ENCODE assay signal across 20 mouse cellular contexts in genomic region chr2:172472318-172472717, GRCm38 (mm10). TPM values are rescaled to one million over a fixed set of nuclear protein-coding genes. Genes with fewer than 3 reads are reported as not detected.
DNase-seq lines count a peak whose midpoint lies in the region; ATAC-seq and TF ChIP-seq lines count a peak whose summit lies in the region.
"Had no signal": no experiment of that assay in that cellular context is flagged by ENCODE, and none has a peak within 500 bp of the region (broad histone marks: within the 10 kb centered on the region; RNA-seq: fewer than 3 reads in every experiment).

Gene Fam209, plus strand, starts transcription at chr2:172472520.

- no peak for DNase-seq in heart, postnatal 14 days
- DNase-seq in left cerebral cortex, postnatal 4 days = peak; percentile 30
- no peak for DNase-seq in left cerebral cortex, postnatal 25 days (ENCODE audit: low spot score in 2 of 2)
- peak; percentile 55 for DNase-seq in brain, embryonic 14.5 days (ENCODE audit: low read depth)
- DNase-seq in layer of hippocampus, adult 18-20 months (ENCODE audit: low spot score in 2 of 2) = no peak
- no peak for DNase-seq in embryo, embryonic 10.5 days (ENCODE audit: low spot score)
- DNase-seq: adrenal gland, postnatal 36 days; B cell, adult 2 months; cerebellum, postnatal 25 days; lung, postnatal 10 days; right cerebral cortex, adult 18-20 months had no signal

- peaks cover 25% of the 10 kb centered on the region for H3K4me1 ChIP-seq in heart, embryonic 13.5 days
- peaks cover 5% of the 10 kb centered on the region for H3K4me1 ChIP-seq in limb, embryonic 12.5 days (replicated peaks)
- H3K4me1 ChIP-seq: stomach, embryonic 15.5 days had no signal

- H3K9ac ChIP-seq in heart, embryonic 13.5 days = 0 out of 2 replicates have a peak within 1 kb of the TSS, but pooled peaks have one; percentile 3
- no peak within 1 kb of the TSS for H3K9ac ChIP-seq in limb, embryonic 12.5 days (replicated peaks)
- H3K9ac ChIP-seq: stomach, embryonic 15.5 days had no signal

- no peak for TF ChIP-seq POLR2A in brain, embryonic 14.5 days (IDR thresholded peaks at IDR 0.05; ENCODE audit: borderline replicate concordance, extremely low read depth, insufficient read depth, insufficient read length, poor library complexity, severe bottlenecking)

- TF ChIP-seq CTCF in brain, embryonic 14.5 days (IDR thresholded peaks at IDR 0.05; ENCODE audit: borderline replicate concordance, extremely low read depth, insufficient read depth, insufficient read length) = no peak

- no peaks in the 10 kb centered on the region for H3K9me3 ChIP-seq in heart, embryonic 13.5 days
- no peaks in the 10 kb centered on the region for H3K9me3 ChIP-seq in limb, embryonic 12.5 days
- H3K9me3 ChIP-seq: forebrain, embryonic 10.5 days; stomach, embryonic 15.5 days had no signal

- 81% methylated on average over 11 of the region's 11 CpGs for WGBS in heart, embryonic 13.5 days
- WGBS in limb, embryonic 12.5 days = 88% methylated on average over 11 of the region's 11 CpGs

- no peaks in the 10 kb centered on the region for H3K27me3 ChIP-seq in heart, embryonic 13.5 days (replicated peaks)
- peaks cover 7% of the 10 kb centered on the region; the same call in 1 of the 2 replicates for H3K27me3 ChIP-seq in limb, embryonic 12.5 days
- H3K27me3 ChIP-seq: Patski; stomach, embryonic 15.5 days had no signal

- H3K36me3 ChIP-seq in heart, embryonic 13.5 days = peaks cover 35% of the 10 kb centered on the region
- peaks cover 31% of the 10 kb centered on the region for H3K36me3 ChIP-seq in limb, embryonic 12.5 days

- ATAC-seq in heart, embryonic 13.5 days (ENCODE audit: extremely low read depth, insufficient number of reproducible peaks, low FRiP score, low TSS enrichment) = no peak
- no peak for ATAC-seq in limb, embryonic 12.5 days (ENCODE audit: insufficient number of reproducible peaks, insufficient read depth, low FRiP score, low TSS enrichment, low read depth)
- ATAC-seq: Patski had no signal

- H3K4me3 ChIP-seq in heart, embryonic 13.5 days = no peak within 1 kb of the TSS
- H3K4me3 ChIP-seq in limb, embryonic 12.5 days (replicated peaks) = no peak within 1 kb of the TSS
- H3K4me3 ChIP-seq: forebrain, embryonic 10.5 days; stomach, embryonic 15.5 days had no signal

- no peak within 1 kb of the TSS for H3K4me2 ChIP-seq in heart, embryonic 13.5 days
- H3K4me2 ChIP-seq in limb, embryonic 12.5 days = no peak within 1 kb of the TSS
- H3K4me2 ChIP-seq: heart, embryonic 11.5 days; midbrain, embryonic 11.5 days; stomach, embryonic 15.5 days had no signal

- intact Hi-C loops in heart, postnatal 14 days (cut with DNase I) = loop anchor here (10.0 kb wide), 1 partner anchor 612 kb away; no protein-coding TSS in a partner anchor
- intact Hi-C loops in left cerebral cortex, postnatal 4 days (cut with DNase I) = loop anchor here (10.0 kb wide), 2 partner anchors 302 to 352 kb away; no protein-coding TSS in a partner anchor
- intact Hi-C loops in left cerebral cortex, postnatal 25 days (cut with DNase I) = no loop called here

- 0 out of 2 replicates have a peak within 1 kb of the TSS, but pooled peaks have one; percentile 29 for H3K27ac ChIP-seq in heart, embryonic 13.5 days (replicated peaks)
- peak within 1 kb of the TSS; percentile 0; the same call in 1 of the 2 replicates for H3K27ac ChIP-seq in limb, embryonic 12.5 days
- H3K27ac ChIP-seq: forebrain, embryonic 10.5 days; kidney, postnatal 0 days; stomach, embryonic 15.5 days had no signal

RNA-seq across cellular contexts. Expression of gene Fam209, which starts in this region (rescaled TPM):
- polyA plus RNA-seq in heart, embryonic 13.5 days (2015; fragmentation: Nextera tagmentation; extraction: Ambion mirVana) = 0.21 and 0.29 TPM in 2 replicates
- total RNA-seq in heart, postnatal 14 days (2021) = not detected
- under 1 TPM in 1 of 2 experiments, not detected in 1; 0.91 TPM for total RNA-seq in left cerebral cortex, postnatal 4 days (2021)
- not detected for total RNA-seq in left cerebral cortex, postnatal 25 days (2021)
- polyA plus RNA-seq in brain, embryonic 14.5 days (2012; rRNA removed) = 0.37 and 0.57 TPM in 2 replicates
- polyA plus RNA-seq in limb, embryonic 12.5 days (2016; fragmentation: Nextera tagmentation; extraction: Ambion mirVana) = not detected in 2 replicates
- total RNA-seq in layer of hippocampus, adult 18-20 months (2021) = under 1 TPM in 1 of 2 experiments, not detected in 1; 0.50 TPM
- total RNA-seq: adrenal gland, postnatal 36 days; layer of hippocampus, postnatal 10 days had no signal
- polyA plus RNA-seq: kidney, postnatal 0 days; midbrain, embryonic 11.5 days had no signal

Comparison
In these comparisons a context has a peak if more than half of its experiments do, and no peak if none do; other contexts are left out.
1. Peak in DNase-seq in left cerebral cortex, postnatal 4 days; RNA of the gene not detected or under 1 TPM.
2. Peak in DNase-seq in brain, embryonic 14.5 days; RNA of the gene not detected or under 1 TPM.